Mouse (Mus musculus) liver, embryonic 12.5 days (tissue): ENCODE data around the gene Spo11. TPM values are rescaled to one million over a fixed set of nuclear protein-coding genes. Genes with fewer than 3 reads are reported as not detected.

Source experiments
- ATAC-seq: fragments of 200-750 bp; cut with Nextera tagmentation; 2 replicates; pipeline ENCODE4 v1.8.0; 2017; ENCODE audit warnings: moderate number of reproducible peaks, mild to moderate bottlenecking, moderate library complexity
- H3K27ac ChIP-seq: fragments of 300-500 bp; sonication (generic); 2 replicates; pipeline ENCODE4 v1.5.1; 2016; ENCODE audit warnings: mild to moderate bottlenecking
- H3K27me3 ChIP-seq: fragments of 300-500 bp; sonication (generic); replicated peaks from 2 replicates; pipeline ENCODE4 v1.6.1; 2016; ENCODE audit warnings: mild to moderate bottlenecking, moderate library complexity
- H3K36me3 ChIP-seq: fragments of 300-500 bp; sonication (generic); 2 replicates; pipeline ENCODE4 v1.6.1; 2016; ENCODE audit warnings: mild to moderate bottlenecking, moderate library complexity
- H3K4me1 ChIP-seq: fragments of 300-500 bp; sonication (generic); 2 replicates; pipeline ENCODE4 v1.6.1; 2016
- H3K4me2 ChIP-seq: fragments of 300-500 bp; sonication (generic); 2 replicates; pipeline ENCODE4 v1.6.1; 2016; ENCODE audit warnings: mild to moderate bottlenecking, moderate library complexity
- H3K4me3 ChIP-seq: fragments of 300-500 bp; sonication (generic); 2 replicates; pipeline ENCODE4 v1.5.1; 2016; ENCODE audit warnings: mild to moderate bottlenecking, moderate library complexity
- H3K9ac ChIP-seq: fragments of 300-500 bp; sonication (generic); 2 replicates; pipeline ENCODE4 v1.6.1; 2016; ENCODE audit warnings: mild to moderate bottlenecking, moderate library complexity
- H3K9me3 ChIP-seq: fragments of 300-500 bp; sonication (generic); replicated peaks from 2 replicates; pipeline ENCODE4 v1.6.1; 2016; ENCODE audit warnings: mild to moderate bottlenecking, moderate library complexity
- WGBS: fragments of 180-500 bp; shearing (Covaris S2); methylation state at CpG from one replicate; pipeline ENCODE4 v1.1.7; 2016; ENCODE audit not compliant: insufficient replicate concordance; 5-methylcytosine and 5-hydroxymethylcytosine counted together
- polyA plus RNA-seq: library from polyadenylated mRNA; unstranded; fragments of >200 nt; fragmentation: Nextera tagmentation; extraction: Ambion mirVana; gene quantifications from 2 replicates; pipeline ENCODE4 v1.2.1, GENCODE M21; 2016

The Spo11 gene
- 0.10 TPM in 1 of 2 replicates, not detected in the other for polyA plus RNA-seq

GRCm38 (mm10) chr2:172977409-172978130, at the start of gene Spo11:
Gene Spo11, plus strand, starts transcription at chr2:172977700.
- Histone ChIP-seq H3K9ac (peak within 1 kb of the TSS; percentile 31), H3K36me3 (no peaks in the 10 kb centered on the region), H3K4me3 (peak within 1 kb of the TSS; percentile 11), H3K27ac (no peak within 1 kb of the TSS), H3K27me3 (no peaks in the 10 kb centered on the region; the same call in 1 of the 2 replicates), H3K9me3 (no peaks in the 10 kb centered on the region), H3K4me1 (peaks cover 28% of the 10 kb centered on the region), H3K4me2 (peak within 1 kb of the TSS; percentile 48)
- no peak for ATAC-seq
- 14% methylated on average over 14 of the region's 14 CpGs for WGBS

GRCm38 (mm10) chr2:172929905-172930436, 47.5 kb upstream of the Spo11 start:
- Histone ChIP-seq H3K36me3 (no peaks in the 10 kb centered on the region), H3K4me3 (no peak overlapping the region), H3K9ac (no peak overlapping the region), H3K4me2 (no peak overlapping the region), H3K4me1 (peaks cover 4% of the 10 kb centered on the region; the same call in 1 of the 2 replicates), H3K9me3 (no peaks in the 10 kb centered on the region), H3K27ac (no peak overlapping the region), H3K27me3 (peaks cover 37% of the 10 kb centered on the region)
- 83% methylated on average over 14 of the region's 14 CpGs for WGBS
- peak; percentile 38; the same call in 1 of the 2 replicates for ATAC-seq

GRCm38 (mm10) chr2:172931137-172931898, 46.2 kb upstream of the Spo11 start:
- Histone ChIP-seq H3K4me1 (peaks cover 7% of the 10 kb centered on the region), H3K9ac (no peak overlapping the region), H3K36me3 (no peaks in the 10 kb centered on the region), H3K27ac (no peak overlapping the region), H3K4me2 (no peak overlapping the region), H3K9me3 (no peaks in the 10 kb centered on the region), H3K27me3 (peaks cover 50% of the 10 kb centered on the region), H3K4me3 (no peak overlapping the region)
- WGBS = 76% methylated on average over 17 of the region's 17 CpGs
- ATAC-seq = no peak

- no peaks in the 10 kb centered on the region for H3K9me3 ChIP-seq
- H3K27ac ChIP-seq = no peak overlapping the region
- H3K27me3 ChIP-seq = peaks cover 75% of the 10 kb centered on the region
- WGBS = 7% methylated on average over 34 of the region's 34 CpGs
- H3K9ac ChIP-seq = no peak overlapping the region
- no peaks in the 10 kb centered on the region for H3K36me3 ChIP-seq
- peak overlapping the region; percentile 37 for H3K4me2 ChIP-seq
- H3K4me3 ChIP-seq = no peak overlapping the region
- no peak for ATAC-seq
- H3K4me1 ChIP-seq = peaks cover 10% of the 10 kb centered on the region
Observed at GRCm38 (mm10) chr2:172933631-172934419, 43.7 kb upstream of the Spo11 start.

GRCm38 (mm10) chr2:172934420-172934788, 43.1 kb upstream of the Spo11 start:
- Histone ChIP-seq H3K36me3 (no peaks in the 10 kb centered on the region), H3K9ac (no peak overlapping the region), H3K4me2 (peak overlapping the region; percentile 37), H3K27ac (no peak overlapping the region), H3K27me3 (peaks cover 81% of the 10 kb centered on the region), H3K4me3 (no peak overlapping the region), H3K9me3 (no peaks in the 10 kb centered on the region), H3K4me1 (peaks cover 11% of the 10 kb centered on the region)
- ATAC-seq = no peak
- WGBS = 16% methylated on average over 8 of the region's 8 CpGs

GRCm38 (mm10) chr2:172934891-172935740, 42.4 kb upstream of the Spo11 start:
- H3K36me3 ChIP-seq = no peaks in the 10 kb centered on the region
- no peak for ATAC-seq
- H3K4me3 ChIP-seq = no peak overlapping the region
- 16% methylated on average over 30 of the region's 30 CpGs for WGBS
- no peaks in the 10 kb centered on the region for H3K9me3 ChIP-seq
- no peak overlapping the region for H3K9ac ChIP-seq
- H3K27ac ChIP-seq = no peak overlapping the region
- H3K4me1 ChIP-seq = peaks cover 18% of the 10 kb centered on the region
- H3K4me2 ChIP-seq = peak overlapping the region; percentile 37; the same call in 1 of the 2 replicates
- H3K27me3 ChIP-seq = peaks cover 88% of the 10 kb centered on the region

GRCm38 (mm10) chr2:172935776-172936562, 41.5 kb upstream of the Spo11 start:
- Histone ChIP-seq H3K27ac (no peak overlapping the region), H3K9me3 (no peaks in the 10 kb centered on the region), H3K36me3 (no peaks in the 10 kb centered on the region), H3K9ac (no peak overlapping the region), H3K4me3 (no peak overlapping the region), H3K4me1 (peaks cover 27% of the 10 kb centered on the region), H3K27me3 (peaks cover 97% of the 10 kb centered on the region), H3K4me2 (no peak overlapping the region)
- 34% methylated on average over 12 of the region's 12 CpGs for WGBS
- no peak for ATAC-seq

GRCm38 (mm10) chr2:172936844-172937243, 40.7 kb upstream of the Spo11 start:
- Histone ChIP-seq H3K4me2 (no peak overlapping the region), H3K27me3 (peaks cover 97% of the 10 kb centered on the region), H3K27ac (no peak overlapping the region), H3K9ac (no peak overlapping the region), H3K9me3 (no peaks in the 10 kb centered on the region), H3K36me3 (no peaks in the 10 kb centered on the region), H3K4me1 (peaks cover 28% of the 10 kb centered on the region), H3K4me3 (no peak overlapping the region)
- WGBS = 48% methylated on average over 5 of the region's 5 CpGs
- no peak for ATAC-seq

GRCm38 (mm10) chr2:172937326-172938190, 39.9 kb upstream of the Spo11 start:
- no peak overlapping the region for H3K4me3 ChIP-seq
- no peak for ATAC-seq
- 25% methylated on average over 12 of the region's 12 CpGs for WGBS
- H3K36me3 ChIP-seq = no peaks in the 10 kb centered on the region
- no peaks in the 10 kb centered on the region for H3K9me3 ChIP-seq
- H3K4me2 ChIP-seq = no peak overlapping the region; the same call in 1 of the 2 replicates
- no peak overlapping the region for H3K27ac ChIP-seq
- H3K27me3 ChIP-seq = peaks cover 100% of the 10 kb centered on the region
- H3K9ac ChIP-seq = no peak overlapping the region
- peaks cover 28% of the 10 kb centered on the region for H3K4me1 ChIP-seq
